Mouse (Mus musculus) Patski (cell line): ENCODE measurements around the gene Irgq. TPM values are rescaled to one million over a fixed set of nuclear protein-coding genes. Genes with fewer than 3 reads are reported as not detected.
A peak's percentile ranks its signal among the peaks of the same experiment; 100 is the strongest.

Source experiments
- ATAC-seq: fragments of 100-300 bp; one replicate; pipeline ENCODE4 v1.8.0; 2021
- CTCF ChIA-PET: fragments of 350-600 bp; sonication (Branson Sonifier 250); formaldehyde crosslinking; loops from one replicate; lab custom pipeline; 2022; ENCODE audit warnings: inconsistent platforms; lab: Charles Lee
- POLR2A ChIA-PET: fragments of 350-600 bp; sonication (Branson Sonifier 250); formaldehyde crosslinking; loops from one replicate; lab custom pipeline; 2022; ENCODE audit warnings: antibody characterized with exemption, inconsistent platforms; lab: Charles Lee
- DNase-seq: peaks from one replicate; pipeline ENCODE4 v3.0.0-alpha.2; 2011; ENCODE audit warnings: low read depth, low spot score
- H3K27me3 ChIP-seq: fragments of 371-371 bp; one replicate; pipeline ENCODE4 v1.5.1; 2021
- CTCF ChIP-seq: fragments of 100-300 bp; IDR thresholded peaks from one replicate; pipeline ENCODE4 v1.5.1; 2021
- in situ Hi-C: fragments of 300-500 bp; cut with MboI; formaldehyde crosslinking; loops from 3 replicates; pipeline ENCODE4 v1.11.1; 2018; ENCODE audit warnings: low pct_unique_long_range_greater_than_20kb, mixed read lengths
- polyA plus RNA-seq: library from polyadenylated mRNA; unstranded; gene quantifications from one replicate; pipeline ENCODE4 v1.2.3, GENCODE M21; 2021

Irgq gene
- polyA plus RNA-seq, 1 experiment from 2014 or later = 28.8 TPM

DNA sequence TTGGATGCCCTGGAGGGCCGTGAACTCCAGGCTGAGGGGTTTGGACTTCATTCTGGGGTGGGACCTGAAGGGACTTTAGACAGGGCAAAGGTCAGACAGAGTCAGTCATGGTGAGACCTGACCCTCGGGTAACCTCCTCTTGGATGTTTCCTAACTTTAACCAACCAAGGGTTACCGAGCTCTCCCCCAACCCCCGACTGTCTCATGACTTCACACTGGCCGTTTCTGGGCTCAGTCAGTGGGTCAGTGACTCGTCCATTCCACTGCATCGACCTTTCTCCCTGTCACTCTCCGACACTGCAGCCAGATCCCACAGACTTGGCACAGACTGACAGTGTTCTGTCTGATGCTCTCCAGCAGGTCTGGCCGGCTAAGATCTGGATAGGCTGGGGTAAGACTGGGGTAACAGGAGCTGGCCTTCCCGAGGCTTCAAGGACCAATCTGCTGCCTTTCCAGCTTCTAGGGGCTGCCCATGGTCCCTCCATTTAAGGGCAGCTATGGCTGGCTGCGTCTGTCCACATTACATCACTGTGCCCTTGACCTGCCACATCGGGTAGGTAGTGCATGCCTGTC, 43.8 kb downstream of the Irgq start:
- no peaks in the 10 kb centered on the region for H3K27me3 ChIP-seq
- TF ChIP-seq CTCF = no peak
- ChIA-PET POLR2A (interaction anchor here (0.6 to 1.3 kb wide), 4 partner anchors 12 to 82 kb away, joined by 3 to 7 read pairs (median 4); partner anchors contain the start of genes Ethe1 and Zfp575), CTCF (interaction anchor here (1.5 kb wide), 1 partner anchor 9 kb away, joined by 5 read pairs; no protein-coding TSS in a partner anchor)
- in situ Hi-C loops = loop anchor here (5.0 kb wide), 2 partner anchors 42 to 97 kb away; partner anchors contain the start of gene Irgq
- ATAC-seq (peak; percentile 48), DNase-seq (no peak)

DNA sequence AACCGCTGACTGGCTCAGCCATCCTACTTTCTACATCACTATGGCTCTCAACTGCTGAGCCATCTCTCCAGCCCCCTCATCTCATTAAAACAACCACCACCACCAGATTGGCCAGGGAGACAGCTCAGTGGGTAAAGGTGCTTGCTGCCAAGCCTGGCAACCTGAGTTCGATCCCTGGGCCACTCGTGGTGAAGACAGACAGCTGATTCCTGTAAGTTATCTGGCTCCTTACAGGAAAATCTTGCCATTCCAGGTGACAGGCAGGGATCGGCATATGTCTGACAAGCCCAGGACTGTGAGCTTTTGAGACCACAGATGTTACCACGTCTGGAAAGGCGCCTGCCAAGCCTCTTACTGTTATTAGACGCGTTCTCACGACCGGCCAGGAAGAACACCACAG, 47.3 kb downstream of the Irgq start:
- no peaks in the 10 kb centered on the region for H3K27me3 ChIP-seq
- ATAC-seq (no peak), DNase-seq (no peak)
- in situ Hi-C loops = no loop called here
- TF ChIP-seq CTCF = no peak
- POLR2A ChIA-PET = no interaction called here
- CTCF ChIA-PET = no interaction called here

DNA sequence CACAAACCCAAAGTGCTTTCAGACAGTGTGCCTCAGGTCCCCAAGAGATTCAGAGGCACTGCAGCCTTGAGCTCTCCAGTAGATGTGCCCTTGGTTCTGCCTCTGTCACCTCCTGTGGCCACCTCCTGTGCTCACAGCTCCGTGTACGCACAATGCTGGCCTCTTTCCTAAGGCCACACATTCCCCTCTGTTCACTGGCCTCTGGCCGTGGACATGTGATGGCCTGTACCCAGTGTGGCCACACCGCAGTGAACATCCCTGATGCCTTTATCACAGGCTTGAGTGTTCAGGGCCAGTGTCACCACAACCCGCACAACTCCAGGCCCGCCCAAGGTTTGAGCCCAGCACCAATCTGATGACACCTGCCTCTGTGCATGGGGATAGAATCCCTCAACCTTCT, 54.4 kb downstream of the Irgq start:
- TF ChIP-seq CTCF = no peak
- CTCF ChIA-PET = no interaction called here
- in situ Hi-C loops = no loop called here

DNA sequence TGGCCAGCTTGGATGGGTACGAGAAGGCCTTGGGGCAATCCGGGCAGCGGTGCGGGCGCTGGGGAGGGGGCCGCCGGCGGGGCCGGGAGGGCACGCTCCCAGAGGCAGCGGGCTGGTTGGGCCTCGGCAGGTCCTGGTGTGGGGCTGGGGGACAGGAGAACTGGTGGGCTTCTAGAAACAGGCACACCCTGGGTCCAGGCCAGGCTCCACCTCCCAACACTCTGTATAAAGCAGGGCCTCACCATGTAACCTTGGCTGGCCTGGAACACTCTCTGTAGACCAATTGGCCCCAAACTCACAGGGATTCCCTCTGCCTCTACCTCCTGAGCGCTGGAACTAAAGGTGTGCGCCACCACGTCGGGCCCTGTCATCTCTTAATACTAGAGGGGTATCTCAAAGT, 55.5 kb downstream of the Irgq start:
- no peaks in the 10 kb centered on the region for H3K27me3 ChIP-seq
- POLR2A ChIA-PET = no interaction called here
- CTCF ChIA-PET = no interaction called here
- TF ChIP-seq CTCF = no peak
- DNase-seq = no peak
- in situ Hi-C loops = no loop called here
- no peak for ATAC-seq

More for the DNA sequence above, 54.4 kb downstream of the Irgq start:
- ATAC-seq (no peak), DNase-seq (no peak)
- POLR2A ChIA-PET = no interaction called here
- H3K27me3 ChIP-seq = no peaks in the 10 kb centered on the region

DNA sequence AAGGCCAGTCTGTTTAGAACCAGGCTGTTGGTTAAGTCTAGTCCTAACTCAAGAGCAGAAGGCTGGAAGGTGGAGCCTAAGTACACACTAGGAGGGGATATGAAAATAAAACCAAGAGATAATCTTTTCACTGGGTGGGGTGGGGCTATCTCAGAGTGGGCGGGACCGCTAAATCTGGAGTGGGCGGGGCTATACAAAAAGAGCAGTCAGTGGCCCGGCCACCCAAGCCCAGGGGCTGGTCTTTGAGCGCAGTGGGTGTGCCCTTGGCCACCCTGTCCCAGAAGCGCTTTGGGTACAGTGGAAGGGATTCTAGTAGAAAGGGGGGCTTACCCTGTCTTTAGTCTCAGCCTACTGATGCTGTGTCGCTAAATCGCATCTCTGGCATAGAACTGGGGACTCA, 56.3 kb downstream of the Irgq start:
- ATAC-seq = no peak
- ChIA-PET POLR2A (interaction anchor here (0.7 kb wide), 1 partner anchor 12 kb away, joined by 3 read pairs; no protein-coding TSS in a partner anchor), CTCF (no interaction called here)
- in situ Hi-C loops = no loop called here
- DNase-seq = no peak
- no peak for TF ChIP-seq CTCF
- H3K27me3 ChIP-seq = no peaks in the 10 kb centered on the region

DNA sequence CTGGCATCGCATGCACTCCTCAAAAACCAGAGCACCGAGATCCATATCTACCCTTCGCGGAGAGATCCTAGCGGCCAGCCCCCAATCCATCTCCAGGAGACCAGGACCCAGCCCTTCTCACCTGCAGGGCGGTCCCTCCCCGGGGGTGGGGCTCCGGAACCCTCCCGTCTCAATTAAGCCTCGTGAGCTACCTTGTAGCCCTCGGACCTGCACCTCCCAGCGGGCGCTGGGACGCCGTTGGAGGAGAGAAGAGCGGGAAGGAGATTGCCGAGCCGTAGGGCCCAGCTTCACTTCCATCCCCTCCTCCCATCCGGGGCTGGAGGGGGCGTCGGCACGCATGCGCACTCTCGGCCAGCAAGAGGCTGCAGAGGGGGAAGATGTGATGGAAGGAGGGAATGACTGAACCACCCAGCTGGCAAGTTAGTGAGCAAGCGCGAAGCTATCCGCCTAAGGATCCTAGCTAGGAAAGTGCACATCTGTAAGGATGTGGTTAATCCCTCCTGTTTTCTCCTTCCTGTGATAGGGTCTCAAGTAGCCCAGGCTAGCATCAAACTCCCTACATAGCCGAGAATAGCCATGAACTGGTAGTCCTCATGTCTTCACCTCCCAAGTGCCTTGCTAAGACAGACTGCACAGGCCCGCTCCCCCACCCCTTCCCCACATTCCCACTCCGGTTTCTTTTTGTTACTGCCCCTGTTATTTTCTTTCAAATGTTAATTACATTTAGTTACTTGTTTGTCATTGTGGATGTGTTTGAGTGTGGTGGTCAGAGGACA, 57.0 kb downstream of the Irgq start, which contains the start of the genes Ethe1 and Zfp575:
Ethe1 (plus strand) TSS at position 214 of the 776 bp plus-strand sequence.
Zfp575 (minus strand) TSS at position 312 of the 776 bp plus-strand sequence.
- no peak for DNase-seq
- no peaks in the 10 kb centered on the region for H3K27me3 ChIP-seq
- POLR2A ChIA-PET = interaction anchor here (0.7 kb wide), 1 partner anchor 13 kb away, joined by 3 read pairs; no protein-coding TSS in a partner anchor
- ATAC-seq = no peak
- in situ Hi-C loops = no loop called here
- CTCF ChIA-PET = interaction anchor here (1.2 to 1.3 kb wide), 2 partner anchors 11 to 23 kb away, joined by 3 read pairs; no protein-coding TSS in a partner anchor
- no peak for TF ChIP-seq CTCF

Other genes with a start within 250 kb of the Irgq start
- gene Zfp61, start 229.5 kb upstream of the Irgq start, polyA plus RNA-seq = 14.0 TPM
- gene Zfp94, start 214.0 kb upstream of the Irgq start, polyA plus RNA-seq = 8.8 TPM
- gene Tescl, start 196.8 kb upstream of the Irgq start, polyA plus RNA-seq = not detected
- gene Lypd5, start 181.5 kb upstream of the Irgq start, polyA plus RNA-seq = not detected
- not detected for gene Kcnn4, start 160.4 kb upstream of the Irgq start, polyA plus RNA-seq
- 26.6 TPM for gene Smg9, start 131.1 kb upstream of the Irgq start, polyA plus RNA-seq
- not detected for gene Irgc1, start 78.4 kb upstream of the Irgq start, polyA plus RNA-seq
- 87.9 TPM for gene Plaur, start 68.2 kb upstream of the Irgq start, polyA plus RNA-seq
- 44.1 TPM for gene Cadm4, start 48.7 kb upstream of the Irgq start, polyA plus RNA-seq
- gene Zfp428, start 23.7 kb upstream of the Irgq start, polyA plus RNA-seq = 32.4 TPM
- 0.21 TPM for gene AC161166.1, start 18.2 kb upstream of the Irgq start, polyA plus RNA-seq
- 0.26 TPM for gene Pinlyp, start 15.4 kb downstream of the Irgq start, polyA plus RNA-seq
- gene Xrcc1, start 15.6 kb downstream of the Irgq start, polyA plus RNA-seq = 60.3 TPM
- 74.5 TPM for gene Ethe1, start 56.9 kb downstream of the Irgq start, polyA plus RNA-seq
- not detected for gene Zfp575, start 57.0 kb downstream of the Irgq start, polyA plus RNA-seq
- gene Phldb3, start 80.1 kb downstream of the Irgq start, polyA plus RNA-seq = 2.7 TPM
- not detected for gene Lypd3, start 105.9 kb downstream of the Irgq start, polyA plus RNA-seq
- not detected for gene Tex101, start 146.0 kb downstream of the Irgq start, polyA plus RNA-seq
- gene BC049730, start 178.6 kb downstream of the Irgq start, polyA plus RNA-seq = not detected
- not detected for gene Gm4763, start 196.2 kb downstream of the Irgq start, polyA plus RNA-seq
- gene Cd177, start 229.6 kb downstream of the Irgq start, polyA plus RNA-seq = 0.31 TPM
- gene Ceacam10, start 246.5 kb downstream of the Irgq start, polyA plus RNA-seq = not detected